Mouse (Mus musculus) adrenal gland, postnatal 36 days (tissue): ENCODE data around the gene Gjc3. TPM values are rescaled to one million over a fixed set of nuclear protein-coding genes. Genes with fewer than 3 reads are reported as not detected.
"Not testable (repeated sequence)": the region's sequence is repeated elsewhere in the genome, so short reads cannot be mapped to it uniquely, and the experiment has no call there.

ENCODE experiments used
- DNase-seq, 2 experiments: peaks; one replicate each; pipeline ENCODE4 v3.0.0; 2021; ENCODE audit warnings: mixed read lengths in 1 of 2
- long read RNA-seq, 2 experiments: library from polyadenylated mRNA; stranded (forward); transcript quantifications; one replicate each; pipeline ENCODE4 v2.0.0; 2021; ENCODE audit warnings: borderline sequencing depth in 2 of 2
- total RNA-seq, 2 experiments: library from RNA; stranded (reverse); gene quantifications; 2 replicates each; pipeline ENCODE4 v1.2.3; 2021

Gjc3 gene
- under 1 TPM; 0.13 to 0.36 TPM for total RNA-seq
- long read RNA-seq, experiment 1, result 0 reads
- long read RNA-seq, experiment 2, result 0 reads

DNA sequence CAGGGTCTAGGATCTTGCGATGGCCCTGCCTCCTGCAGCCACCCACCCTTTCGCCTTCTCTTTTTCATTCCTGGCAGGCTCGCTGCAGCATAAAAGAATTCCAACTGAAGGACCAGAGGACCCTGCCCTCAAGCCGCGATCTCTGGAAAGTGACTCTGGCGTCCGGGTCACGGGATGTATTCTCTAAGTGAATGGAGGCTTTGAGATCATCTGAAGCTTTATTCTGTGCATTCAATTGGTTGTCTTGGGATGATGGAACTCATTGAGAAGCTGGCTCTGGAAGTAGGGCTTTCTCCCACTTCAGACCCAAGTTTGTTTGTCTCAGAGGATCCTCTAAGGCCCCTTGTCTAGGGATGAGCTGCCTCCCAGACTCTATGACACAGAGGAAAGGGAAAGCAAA, at the start of gene Gjc3:
TSS of gene Gjc3 (minus strand) at position 154 of the 400 bp plus-strand sequence.
- no peak for DNase-seq

DNA sequence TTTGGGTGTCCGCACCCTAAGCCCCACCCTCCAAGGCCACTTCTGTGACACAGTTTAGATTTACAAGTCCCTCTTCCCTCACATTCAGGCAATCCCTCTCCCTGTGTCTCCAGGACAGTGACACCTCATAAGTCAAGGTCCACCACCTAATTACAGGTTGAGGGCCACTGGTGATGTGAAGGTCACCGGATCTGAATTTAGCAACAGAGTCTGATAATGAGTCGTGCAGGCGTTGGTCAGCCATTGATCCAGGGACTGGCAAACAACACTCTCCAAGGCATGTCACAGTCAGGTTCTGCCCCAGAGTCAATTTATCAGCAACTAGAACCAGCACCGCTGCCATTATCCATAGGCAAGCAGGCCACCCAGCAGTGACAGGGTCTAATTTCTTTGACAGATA, 49.5 kb upstream of the Gjc3 start:
- no peak for DNase-seq

DNA sequence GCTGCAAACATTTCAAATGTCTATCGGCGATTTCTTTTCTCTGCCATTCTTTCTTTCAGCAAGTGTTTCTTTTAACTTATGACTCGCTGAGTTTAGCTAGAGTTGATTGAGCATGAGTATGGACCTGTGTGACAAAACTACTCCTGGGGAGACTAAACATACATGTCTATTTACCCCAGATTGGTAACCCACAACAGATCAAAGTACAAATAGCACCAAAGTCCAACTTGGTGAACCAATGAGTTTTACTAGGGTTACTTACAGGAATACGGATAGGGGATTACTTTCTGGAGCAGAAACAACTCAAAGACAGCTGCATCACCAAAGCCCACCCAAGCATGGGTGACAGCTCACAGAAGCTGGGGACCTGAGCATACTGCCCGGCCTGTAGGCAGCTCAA, 46.5 kb upstream of the Gjc3 start:
- DNase-seq, result no peak

DNA sequence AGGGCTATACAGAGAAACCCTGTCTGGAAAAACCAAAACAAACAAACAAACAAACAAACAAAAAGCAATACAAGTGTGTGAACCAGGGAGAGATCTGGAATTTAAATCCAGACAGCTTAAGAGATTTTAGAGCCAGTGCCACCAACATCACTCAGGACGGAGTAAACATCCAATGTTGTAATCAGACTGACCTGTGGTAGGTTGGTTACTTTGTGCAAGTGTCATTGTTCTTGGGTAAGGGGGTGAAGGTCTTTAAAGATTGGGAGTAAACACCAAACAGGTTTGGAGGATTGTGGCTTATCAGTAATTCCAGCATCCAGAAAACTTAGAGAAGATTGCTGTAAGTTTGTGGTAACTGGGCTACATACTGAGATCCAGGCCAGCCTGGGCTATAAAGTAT, 23.5 kb upstream of the Gjc3 start:
- DNase-seq, result no peak

DNA sequence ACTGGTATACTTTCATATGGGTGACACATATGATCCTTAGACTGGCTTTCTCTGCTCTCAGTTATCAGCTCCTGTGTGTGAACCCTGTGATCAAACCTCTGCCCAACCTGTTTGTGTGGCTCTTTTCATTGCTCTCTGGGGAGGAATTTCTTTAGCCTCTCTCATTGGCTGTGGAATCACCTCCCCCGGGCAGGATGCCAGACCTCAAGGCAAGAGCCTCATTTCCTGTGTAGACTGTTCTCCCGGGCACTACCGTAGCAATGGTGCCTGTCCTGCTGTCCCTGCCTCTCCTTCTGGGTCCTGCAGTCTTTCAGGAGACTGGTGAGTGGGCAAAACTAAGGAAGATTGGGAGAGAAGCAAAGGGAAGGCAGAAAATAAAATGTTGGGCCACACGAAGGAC, 18.4 kb upstream of the Gjc3 start, which contains the start of gene Azgp1:
TSS of gene Azgp1 (plus strand) at position 221 of the 400 bp plus-strand sequence.
- peak; percentile 21 to 36 for DNase-seq

DNA sequence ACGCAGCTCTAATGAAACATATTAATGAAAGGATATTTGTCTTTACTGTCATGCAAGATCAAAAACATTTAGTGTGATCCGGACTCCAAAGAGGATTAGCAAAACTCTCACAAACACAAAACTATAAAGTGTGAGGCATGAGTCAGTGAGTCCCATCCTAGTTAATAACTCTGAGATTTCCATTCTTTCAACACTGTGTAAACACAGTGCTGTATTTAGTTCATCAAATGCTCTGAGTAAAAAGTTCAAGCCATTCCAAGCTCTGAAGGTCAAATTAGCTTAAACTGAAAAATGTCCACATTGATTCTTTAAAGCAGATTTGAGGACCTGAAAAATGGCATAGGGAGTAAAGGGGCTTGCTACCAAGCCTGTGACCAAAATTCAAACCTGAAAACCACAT, 16.2 kb upstream of the Gjc3 start:
- no peak for DNase-seq

DNA sequence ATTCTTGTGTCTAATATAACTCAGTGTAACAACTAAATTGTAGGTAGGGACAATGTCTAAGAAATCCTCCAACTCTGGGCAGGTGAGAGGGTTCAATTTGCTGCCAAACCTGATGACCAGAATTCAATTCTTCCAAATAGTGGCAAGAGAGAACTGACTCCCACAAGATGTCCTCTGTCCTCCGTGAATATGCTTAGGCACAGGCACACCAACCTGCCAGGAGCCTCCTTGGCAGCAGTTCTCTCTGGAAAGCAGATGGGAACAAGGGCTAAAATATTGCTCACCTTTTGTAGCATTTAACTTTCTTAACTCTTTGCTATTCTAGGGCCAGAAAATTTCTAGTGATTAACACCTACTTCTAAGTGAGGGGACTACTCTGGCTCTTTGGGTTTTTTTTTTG, 14.4 kb upstream of the Gjc3 start:
- no peak for DNase-seq

DNA sequence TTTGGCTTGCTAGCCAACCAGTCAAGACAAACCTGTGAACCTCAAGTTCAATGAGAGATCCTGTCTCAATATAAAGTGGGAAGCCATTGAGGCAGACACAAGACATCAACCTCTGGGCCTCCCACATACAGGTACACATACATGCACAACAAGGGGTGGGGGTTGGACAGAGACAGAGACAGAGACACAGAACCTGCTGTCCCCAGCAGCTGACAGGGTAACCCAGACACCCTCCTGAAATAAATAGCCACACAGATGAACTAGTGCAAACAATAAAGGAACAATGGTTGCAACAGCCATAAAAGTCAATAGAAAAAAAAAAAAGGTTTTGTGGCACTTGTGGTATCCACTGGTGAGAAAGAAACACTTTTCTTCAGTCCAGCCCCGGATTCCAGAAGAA, 12.5 kb upstream of the Gjc3 start:
- no peak for DNase-seq

DNA sequence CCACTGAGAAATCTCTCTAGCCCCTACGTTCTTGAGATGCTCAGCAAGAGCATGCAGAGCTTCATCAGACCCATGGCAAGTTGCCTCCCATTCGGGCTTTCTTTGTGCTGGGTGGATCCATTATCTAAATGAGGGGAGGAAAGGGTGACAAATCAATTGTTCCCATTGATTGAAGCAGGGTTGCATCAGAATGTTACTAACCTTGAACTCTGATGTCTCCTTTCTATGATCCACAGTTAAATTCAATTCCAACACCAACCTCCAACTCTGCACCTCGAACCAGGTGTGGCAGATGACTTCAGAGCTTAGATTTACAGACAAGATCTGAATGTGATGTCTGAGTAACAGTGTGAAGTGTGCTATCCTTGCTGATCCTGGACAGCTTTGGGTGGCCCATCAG, 11.8 kb upstream of the Gjc3 start:
- DNase-seq, result no peak

DNA sequence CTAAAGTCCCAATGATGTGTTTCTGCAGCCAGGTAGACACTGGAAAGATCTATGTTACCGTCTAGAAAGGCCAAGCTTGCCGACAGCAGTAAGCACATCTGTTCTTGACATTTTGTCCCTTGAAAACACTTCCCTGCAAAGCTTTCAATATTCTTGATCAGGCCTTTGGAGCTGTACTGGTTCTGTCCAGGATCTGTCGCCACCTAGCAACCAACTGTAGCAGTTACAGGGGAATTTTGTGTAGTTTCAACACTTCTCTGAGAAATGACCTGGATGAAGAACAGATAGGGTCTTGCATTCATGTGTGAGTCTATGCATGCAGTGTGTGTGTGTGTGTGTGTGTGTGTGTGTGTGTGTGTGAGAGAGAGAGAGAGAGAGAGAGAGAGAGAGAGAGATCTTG, 10.8 kb upstream of the Gjc3 start:
- no peak for DNase-seq

DNA sequence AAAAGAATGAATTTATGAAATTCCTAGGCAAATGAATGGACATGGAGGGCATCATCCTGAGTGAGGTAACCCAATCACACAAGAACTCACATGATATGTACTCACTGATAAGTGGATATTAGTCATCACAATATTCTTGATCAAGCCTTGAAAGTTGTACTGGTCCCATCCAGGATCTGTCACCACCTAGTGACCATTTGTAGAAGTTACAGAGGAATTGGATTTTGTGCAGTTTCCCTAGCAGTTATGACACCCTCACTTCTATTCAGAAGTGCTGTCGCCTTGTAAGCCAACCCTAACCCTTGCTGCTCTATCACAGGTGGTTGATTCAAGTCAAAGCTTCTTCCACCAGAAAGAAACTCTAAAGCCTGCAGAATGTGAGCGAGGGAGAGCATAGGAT, 10.3 kb upstream of the Gjc3 start:
- no peak for DNase-seq

DNA sequence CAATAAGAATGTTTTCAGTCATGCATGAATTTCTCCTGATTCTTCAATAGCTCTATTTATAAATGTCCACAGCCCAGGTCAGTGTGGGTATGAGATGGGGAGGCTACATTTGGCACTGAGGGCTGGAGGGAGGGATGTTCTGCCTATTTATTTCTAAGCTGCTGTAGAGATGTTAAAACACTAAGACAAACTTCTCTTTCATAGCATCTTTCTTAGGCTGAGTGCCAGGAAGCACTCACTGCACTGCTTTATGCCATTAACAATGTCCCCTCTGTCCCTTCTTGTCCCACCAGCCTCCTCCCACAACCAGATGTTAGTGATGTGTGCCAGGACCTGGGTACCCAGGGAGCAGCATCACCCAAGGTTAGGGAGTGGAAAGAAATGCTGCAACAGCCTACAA, 3.6 kb upstream of the Gjc3 start:
- DNase-seq, result no peak

DNA sequence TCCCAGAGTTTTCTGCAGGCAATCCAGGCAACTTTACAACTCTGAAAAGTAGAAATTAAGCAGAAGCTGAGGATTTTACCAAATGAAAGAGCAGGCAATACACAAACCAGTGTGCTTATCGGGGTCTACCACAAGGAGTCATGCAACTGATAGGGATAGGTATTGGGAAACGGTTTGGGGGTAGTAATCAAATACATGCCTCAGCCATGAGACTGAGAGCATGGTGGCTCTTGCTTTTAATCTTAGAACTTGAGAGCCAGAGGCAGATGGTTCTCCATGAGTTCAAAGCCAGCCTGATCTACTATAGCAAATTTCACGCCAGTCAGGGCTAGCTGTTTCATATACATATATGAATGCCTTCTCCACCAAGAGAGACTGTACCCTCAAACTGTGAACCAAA, 6.5 kb downstream of the Gjc3 start:
- no peak for DNase-seq

DNA sequence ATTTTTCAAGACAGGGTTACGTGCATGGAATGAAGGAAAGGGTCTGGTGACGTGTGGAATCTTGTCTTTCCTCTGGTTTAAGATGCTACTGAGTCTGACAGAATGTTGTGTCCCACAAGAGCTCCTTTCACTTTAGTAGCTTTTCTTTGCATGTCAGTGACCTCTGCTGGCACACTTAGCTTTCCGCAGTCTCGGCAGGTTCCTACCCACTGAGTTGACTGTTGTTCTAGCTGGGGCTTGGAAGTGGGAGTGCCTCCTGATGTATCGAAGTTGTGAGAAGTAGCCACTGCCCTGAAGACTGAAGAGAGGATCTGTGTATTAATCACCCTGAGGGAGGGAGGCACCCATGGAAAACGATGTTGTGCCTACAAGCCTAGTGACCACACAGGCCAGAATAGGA, 11.7 kb downstream of the Gjc3 start:
- peak; percentile 21 to 32 for DNase-seq

DNA sequence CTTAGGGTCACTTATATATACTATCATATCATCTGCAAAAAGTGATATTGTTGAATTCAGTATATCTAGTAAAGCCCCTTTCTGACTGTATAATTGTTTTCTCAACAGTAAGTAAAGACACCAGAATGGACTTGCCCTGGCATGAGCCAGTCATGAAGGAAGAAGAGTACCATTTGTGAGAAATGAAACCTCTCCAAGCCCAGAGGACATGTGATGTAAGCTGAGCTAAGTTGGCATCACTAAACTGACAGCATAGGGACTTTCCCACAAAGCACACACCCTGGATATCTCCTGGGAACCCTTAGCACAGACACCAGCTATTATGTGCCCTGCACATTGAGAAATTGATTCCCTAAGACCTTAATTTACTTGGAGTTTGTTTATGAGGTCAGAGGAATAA, 15.6 kb downstream of the Gjc3 start:
- DNase-seq, result no peak

DNA sequence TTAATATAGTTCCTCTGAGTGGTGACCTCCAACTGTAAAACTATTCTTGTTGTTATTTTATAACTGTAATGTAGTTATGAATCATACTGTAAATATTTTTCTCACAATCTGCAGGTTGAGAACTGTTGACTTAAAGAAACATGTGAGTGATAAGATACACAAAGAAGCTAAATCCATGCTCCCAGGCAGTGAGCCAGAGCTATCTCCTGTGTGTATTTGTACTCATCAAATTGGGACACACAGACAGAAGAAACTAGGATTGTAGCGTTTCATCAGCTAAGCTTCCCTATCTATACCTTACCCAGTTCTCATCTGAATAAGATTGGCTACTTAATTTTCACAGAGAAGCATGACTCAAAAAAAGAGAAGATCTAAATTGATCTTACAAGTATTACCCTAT, 19.8 kb downstream of the Gjc3 start:
- no peak for DNase-seq

DNA sequence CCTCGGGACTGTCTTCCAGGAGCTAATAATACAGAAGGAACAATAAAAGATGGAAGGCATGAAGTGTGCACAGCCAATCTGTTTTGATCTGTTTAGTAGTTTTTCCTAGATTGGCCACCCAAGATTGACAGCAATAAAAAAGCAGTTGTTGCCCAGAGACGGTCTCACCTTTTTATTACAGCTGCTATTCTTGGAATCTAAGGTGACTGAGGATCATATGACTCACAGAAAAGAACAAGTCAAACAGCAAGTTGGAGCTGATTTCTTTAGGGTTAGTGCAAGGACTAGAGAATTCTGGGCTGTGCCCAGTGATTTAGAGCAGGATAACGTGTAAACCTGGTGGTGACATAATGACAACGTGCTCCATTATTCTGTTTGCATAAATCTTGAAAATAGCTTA, 21.9 kb downstream of the Gjc3 start:
- no peak for DNase-seq

DNA sequence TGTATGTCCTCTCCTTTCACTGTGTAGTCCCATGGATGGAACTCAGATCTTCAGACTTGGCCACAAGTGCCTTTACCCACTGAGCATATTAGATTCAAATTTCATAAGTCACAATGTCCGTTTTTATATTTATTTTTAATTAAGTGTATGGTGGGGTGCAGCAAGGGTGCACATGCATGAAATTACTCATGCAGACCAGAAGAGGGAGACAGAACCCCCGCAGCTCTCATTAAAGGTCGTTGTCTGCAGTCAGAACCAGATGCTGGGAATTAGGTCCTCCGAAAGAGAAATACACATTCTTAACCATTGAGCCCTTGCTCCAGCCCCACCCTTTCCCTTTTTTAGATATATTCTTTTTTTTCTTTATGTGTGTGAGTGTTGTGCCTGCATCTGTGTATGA, 25.7 kb downstream of the Gjc3 start:
- DNase-seq, result no peak

DNA sequence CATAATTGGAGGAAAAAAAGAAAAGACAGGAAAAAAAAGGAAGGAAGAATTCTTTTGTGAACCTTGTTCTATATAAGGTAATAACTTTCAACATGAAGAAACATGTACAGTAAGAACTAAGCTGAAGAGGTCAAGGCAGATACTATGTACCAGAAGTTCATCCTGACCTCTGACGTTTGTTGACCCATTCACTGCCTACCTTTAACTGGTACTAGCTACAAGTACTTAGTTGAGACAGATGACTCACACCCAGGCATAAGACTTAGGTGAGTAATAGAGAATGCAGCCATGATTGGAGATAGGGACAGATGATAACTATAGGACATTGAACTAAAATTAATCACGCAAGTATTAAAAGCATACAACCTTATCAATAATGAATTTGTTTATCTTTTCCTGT, 26.4 kb downstream of the Gjc3 start:
- DNase-seq, result no peak

DNA sequence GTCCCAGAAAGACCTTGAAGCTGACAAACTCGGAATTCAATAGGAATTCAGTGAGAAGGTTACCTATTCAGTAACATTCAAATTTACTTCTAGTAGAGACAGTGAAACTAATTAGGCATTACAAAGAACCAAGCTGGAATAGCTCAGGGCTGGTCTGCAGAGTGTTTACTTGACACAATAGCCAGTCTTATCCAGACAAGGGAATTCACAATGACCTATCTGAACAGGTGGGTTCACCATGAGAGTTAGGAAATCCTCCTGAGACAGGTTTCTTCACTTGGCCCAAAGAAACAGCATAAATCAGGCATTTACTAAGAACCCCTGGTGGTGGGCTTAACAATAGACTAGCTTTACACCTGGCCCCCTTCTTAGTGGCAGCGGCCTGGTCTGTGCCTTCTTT, 29.0 kb downstream of the Gjc3 start:
- DNase-seq, result not testable (repeated sequence)

DNA sequence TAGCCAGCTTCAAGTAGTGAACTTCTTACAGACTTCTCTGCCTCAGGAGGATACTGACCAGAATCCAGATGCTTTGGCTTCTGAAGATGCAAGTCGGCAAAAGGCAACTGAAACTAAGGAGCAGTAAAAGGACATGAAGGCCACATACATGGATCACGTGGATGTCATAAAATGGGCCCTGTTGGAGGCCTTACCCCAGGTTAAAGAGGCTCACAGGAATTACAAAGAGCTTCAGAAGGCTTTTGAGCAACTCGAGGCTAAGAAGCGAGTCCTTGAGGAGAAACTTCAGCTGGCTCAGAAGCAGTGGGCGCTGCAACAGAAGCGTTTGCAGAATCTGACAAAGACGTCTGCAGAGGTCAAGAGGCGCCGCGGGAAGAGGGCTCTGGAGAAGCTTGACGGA, 34.5 kb downstream of the Gjc3 start:
- DNase-seq, result no peak

DNA sequence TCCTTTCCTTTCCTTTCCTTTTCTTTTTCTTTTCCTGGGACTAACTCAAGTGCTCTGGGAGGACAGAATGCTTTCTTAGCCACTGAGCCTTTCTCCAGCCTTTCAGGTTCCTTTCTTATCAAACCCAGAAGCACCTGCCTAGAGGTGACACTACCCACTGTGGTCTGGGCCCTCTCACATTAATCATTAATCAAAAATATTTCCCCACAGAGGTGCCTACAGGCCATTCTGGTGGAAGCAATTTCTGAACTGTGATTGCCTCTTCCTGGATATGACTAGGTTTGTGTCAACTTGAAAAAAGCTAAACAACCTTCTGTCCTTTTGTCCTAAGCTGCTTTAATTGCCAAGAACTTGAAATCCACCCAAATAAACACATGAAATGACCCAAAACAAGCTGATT, 40.7 kb downstream of the Gjc3 start:
- no peak for DNase-seq

DNA sequence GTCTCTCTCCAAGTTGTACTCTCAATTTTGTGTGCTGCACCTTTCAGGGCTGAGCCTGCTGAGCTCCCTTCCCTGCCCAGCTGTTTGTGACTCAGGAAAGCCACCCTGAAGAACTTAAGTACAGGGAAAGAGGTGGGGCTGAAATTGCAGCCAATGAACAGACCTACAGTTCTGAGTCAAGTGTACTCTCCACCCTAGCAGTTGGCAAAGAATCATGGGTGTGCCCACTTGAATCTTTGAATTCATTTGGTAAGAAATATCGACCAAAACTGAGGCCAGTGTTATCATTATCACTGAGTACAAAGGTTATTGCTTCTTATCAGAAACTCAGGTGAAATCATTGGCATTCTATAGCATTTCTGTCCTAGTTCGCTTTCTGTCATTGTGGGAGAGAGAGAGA, 41.4 kb downstream of the Gjc3 start, which contains the start of gene Cyp3a13:
TSS of gene Cyp3a13 (minus strand) at position 88 of the 400 bp plus-strand sequence.
- DNase-seq, result peak in 1 of 2 experiments; percentile 2

DNA sequence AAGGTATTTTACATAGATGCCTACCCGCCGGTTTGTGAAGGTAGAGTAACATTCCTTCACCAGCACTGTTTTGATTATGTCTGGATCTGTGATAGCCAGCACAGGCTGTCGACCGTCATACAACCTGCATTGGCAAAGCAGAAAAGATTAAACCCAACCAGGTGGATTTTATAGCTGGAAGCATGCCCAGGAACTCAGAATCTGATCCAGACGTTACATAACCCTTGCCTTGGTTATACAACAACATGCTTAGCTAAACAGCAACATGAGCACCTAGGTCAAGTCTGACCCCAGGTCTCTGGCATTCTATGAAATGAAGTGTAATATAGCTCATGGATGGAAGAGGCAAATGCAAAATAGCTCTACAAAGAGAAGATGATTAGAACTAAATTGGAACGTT, 47.3 kb downstream of the Gjc3 start:
- no peak for DNase-seq

DNA sequence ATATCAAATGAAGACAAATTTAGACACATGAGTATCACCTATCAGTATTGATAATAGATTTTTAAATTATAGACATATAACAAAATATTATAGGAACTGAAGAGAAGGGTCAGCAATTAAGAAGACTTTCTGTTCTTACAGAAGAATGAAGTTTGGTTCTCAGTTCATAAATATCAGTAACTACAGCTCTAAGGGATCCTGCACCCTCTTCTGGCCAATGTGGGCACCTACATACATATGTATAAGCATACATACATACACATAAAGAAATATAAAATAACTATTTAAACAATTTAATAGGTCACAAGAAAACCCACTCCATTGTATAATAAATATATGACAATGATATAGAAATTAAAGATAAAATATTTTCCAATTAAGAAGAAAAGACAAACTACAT, 48.4 kb downstream of the Gjc3 start:
- no peak for DNase-seq
